In genomic region chr4:35117144-35117543, GRCm38 (mm10) we compare ENCODE assay signal across 27 mouse cellular contexts. TPM values are rescaled to one million over a fixed set of nuclear protein-coding genes. Genes with fewer than 3 reads are reported as not detected.
DNase-seq lines count a peak whose midpoint lies in the region; ATAC-seq and TF ChIP-seq lines count a peak whose summit lies in the region.
"Had no signal": no experiment of that assay in that cellular context is flagged by ENCODE, and none has a peak within 500 bp of the region (broad histone marks: within the 10 kb centered on the region; RNA-seq: fewer than 3 reads in every experiment).

No protein-coding gene starts in this region.

- in situ Hi-C loops in CH12.LX (cut with MboI; ENCODE audit: low pct_ligation_motif_present, low pct_unique_long_range_greater_than_20kb, low sequenced_read_pairs): no loop called here

- dilution Hi-C loops in CH12.LX (cut with MboI; ENCODE audit: extremely low pct_ligation_motif_present, extremely low pct_unique_long_range_greater_than_20kb, low sequenced_read_pairs): no loop called here

- no peak for TF ChIP-seq RAD21 in CH12.LX (IDR thresholded peaks at IDR 0.05; ENCODE audit: low read depth, low read length)
- no peak for TF ChIP-seq RAD21 in MEL (IDR thresholded peaks at IDR 0.05; ENCODE audit: low read depth, low read length)

- peak overlapping the region; percentile 30; the same call in 1 of the 2 replicates for H3K4me2 ChIP-seq in CH12.LX (ENCODE audit: insufficient read depth, low read depth, poor library complexity, severe bottlenecking)
- H3K4me2 ChIP-seq in neural tube, embryonic 15.5 days: no peak overlapping the region
- H3K4me2 ChIP-seq: embryonic facial prominence, embryonic 12.5 days; forebrain, embryonic 13.5 days; forebrain, embryonic 15.5 days had no signal

- H3K4me1 ChIP-seq in CH12.LX (ENCODE audit: control insufficient read depth in 1 of 2, insufficient read depth in 2 of 2) (peaks cover 27 to 78% of the 10 kb centered on the region in 2 experiments), MEL (ENCODE audit: control insufficient read depth in 1 of 2, insufficient read depth in 2 of 2, low read length in 2 of 2) (no peaks in the 10 kb centered on the region)
- peaks cover 5% of the 10 kb centered on the region; the same call in 1 of the 2 replicates for H3K4me1 ChIP-seq in neural tube, embryonic 15.5 days

- TF ChIP-seq POLR2A in CH12.LX (IDR thresholded peaks at IDR 0.05; ENCODE audit: low read depth, low read length) (no peak), MEL (IDR thresholded peaks at IDR 0.05; ENCODE audit: control insufficient read depth in 1 of 2, insufficient read depth in 1 of 2, low read depth in 1 of 2, low read length in 2 of 2, poor library complexity in 1 of 2) (no peak)

- no peaks in the 10 kb centered on the region; the same call in none of the 2 replicates for H3K79me2 ChIP-seq in CH12.LX (replicated peaks; ENCODE audit: control insufficient read depth, extremely low read depth, insufficient read depth, poor library complexity, severe bottlenecking)
- no peaks in the 10 kb centered on the region for H3K79me2 ChIP-seq in MEL (ENCODE audit: control insufficient read depth, insufficient read depth, low read length, poor library complexity)

- DNase-seq in CH12.LX (ENCODE audit: extremely low read depth): no peak
- peak; percentile 36 for DNase-seq in MEL (ENCODE audit: low read depth, low spot score)
- no peak for DNase-seq in layer of hippocampus, adult 9-10 months (ENCODE audit: low spot score)
- no peak for DNase-seq in liver
- DNase-seq: adrenal gland, adult 2 months; adrenal gland, postnatal 10 days; adrenal gland, postnatal 25 days; cerebellum, adult 11 months; cerebellum, adult 18-20 months; cerebellum, adult 8-10 months; cerebellum, adult 9-11 months; cerebellum, postnatal 14 days; cerebellum, postnatal 36 days; forebrain, postnatal 0 days had no signal

- H3K27ac ChIP-seq in CH12.LX (ENCODE audit: insufficient read depth, low read depth) (no peak overlapping the region), MEL (ENCODE audit: control insufficient read depth, low read depth, low read length) (no peak overlapping the region)
- H3K27ac ChIP-seq in neural tube, embryonic 15.5 days (replicated peaks): no peak overlapping the region
- H3K27ac ChIP-seq: embryonic facial prominence, embryonic 10.5 days; embryonic facial prominence, embryonic 12.5 days; forebrain, embryonic 13.5 days; forebrain, embryonic 15.5 days had no signal

- no peak for TF ChIP-seq CTCF in CH12.LX (conservative IDR thresholded peaks at IDR 0.05 in 1 of 2, IDR thresholded peaks at IDR 0.05 in 1 of 2; ENCODE audit: low read depth in 2 of 2, low read length in 2 of 2)
- no peak for TF ChIP-seq CTCF in MEL (IDR thresholded peaks at IDR 0.05 in 2 of 3, conservative IDR thresholded peaks at IDR 0.05 in 1 of 3; ENCODE audit: control insufficient read depth in 1 of 3, insufficient read depth in 1 of 3, low read depth in 2 of 3, low read length in 3 of 3, poor library complexity in 1 of 3, severe bottlenecking in 1 of 3)

- H3K9ac ChIP-seq in CH12.LX (ENCODE audit: insufficient read depth, low read depth) (no peak overlapping the region), MEL (ENCODE audit: control insufficient read depth, low read depth, low read length, poor library complexity, severe bottlenecking) (no peak overlapping the region)
- H3K9ac ChIP-seq in neural tube, embryonic 15.5 days (replicated peaks): no peak overlapping the region
- H3K9ac ChIP-seq: embryonic facial prominence, embryonic 12.5 days; forebrain, embryonic 13.5 days; forebrain, embryonic 15.5 days; forebrain, postnatal 0 days had no signal

- peaks cover 5% of the 10 kb centered on the region for H3K9me3 ChIP-seq in CH12.LX (replicated peaks; ENCODE audit: low read length)
- H3K9me3 ChIP-seq in MEL (replicated peaks; ENCODE audit: insufficient read depth, low read length): no peaks in the 10 kb centered on the region
- no peaks in the 10 kb centered on the region for H3K9me3 ChIP-seq in neural tube, embryonic 15.5 days (replicated peaks)
- H3K9me3 ChIP-seq: embryonic facial prominence, embryonic 10.5 days; embryonic facial prominence, embryonic 12.5 days; forebrain, embryonic 13.5 days; forebrain, embryonic 15.5 days; G1E had no signal

- 94% methylated on average over 3 of the region's 3 CpGs for WGBS in neural tube, embryonic 15.5 days

- peak; percentile 65 for ATAC-seq in granulocyte monocyte progenitor cell, adult 5-6 weeks (replicated peaks; ENCODE audit: poor library complexity, severe bottlenecking)
- peak; percentile 57 for ATAC-seq in megakaryocyte progenitor cell, adult 5-6 weeks (replicated peaks; ENCODE audit: poor library complexity)
- no peak for ATAC-seq in neural tube, embryonic 15.5 days (ENCODE audit: low FRiP score)
- ATAC-seq: forebrain, embryonic 13.5 days; forebrain, embryonic 15.5 days; forebrain, postnatal 0 days had no signal

- H3K27me3 ChIP-seq in CH12.LX (replicated peaks) (no peaks in the 10 kb centered on the region), MEL (ENCODE audit: control insufficient read depth in 1 of 2, insufficient read depth in 2 of 2, low read length in 2 of 2) (no peaks in the 10 kb centered on the region)
- H3K27me3 ChIP-seq in neural tube, embryonic 15.5 days (replicated peaks): no peaks in the 10 kb centered on the region
- H3K27me3 ChIP-seq: embryonic facial prominence, embryonic 12.5 days; forebrain, embryonic 13.5 days; forebrain, embryonic 15.5 days had no signal

- H3K36me3 ChIP-seq in CH12.LX (replicated peaks in 1 of 2; ENCODE audit: control insufficient read depth in 1 of 2, insufficient read depth in 1 of 2, low read length in 1 of 2): peaks cover 0 to 21% of the 10 kb centered on the region in 2 experiments
- no peaks in the 10 kb centered on the region for H3K36me3 ChIP-seq in MEL (ENCODE audit: control insufficient read depth in 1 of 2, insufficient read depth in 2 of 2, low read length in 2 of 2)
- H3K36me3 ChIP-seq in neural tube, embryonic 15.5 days: no peaks in the 10 kb centered on the region
- H3K36me3 ChIP-seq: embryonic facial prominence, embryonic 10.5 days; embryonic facial prominence, embryonic 12.5 days; forebrain, embryonic 15.5 days; G1E had no signal

- TF ChIP-seq EP300 in CH12.LX (IDR thresholded peaks at IDR 0.05; ENCODE audit: low read length): peak; percentile 46
- TF ChIP-seq EP300 in MEL (IDR thresholded peaks at IDR 0.05; ENCODE audit: low read depth in 1 of 2, low read length in 2 of 2): no peak

- no peak overlapping the region for H3K4me3 ChIP-seq in CH12.LX (replicated peaks in 1 of 3; ENCODE audit: low read depth in 2 of 3, low read length in 2 of 3, poor library complexity in 1 of 3)
- no peak overlapping the region for H3K4me3 ChIP-seq in MEL (ENCODE audit: control insufficient read depth in 1 of 2, insufficient read depth in 1 of 2, low read depth in 2 of 2, low read length in 2 of 2)
- H3K4me3 ChIP-seq in neural tube, embryonic 15.5 days (replicated peaks): no peak overlapping the region
- H3K4me3 ChIP-seq: embryonic facial prominence, embryonic 10.5 days; embryonic facial prominence, embryonic 12.5 days; forebrain, embryonic 13.5 days; forebrain, embryonic 15.5 days had no signal

TF ChIP-seq in CH12.LX, 34 proteins besides CTCF, POLR2A, EP300 and RAD21:
- no peak for TF ChIP-seq MYC (IDR thresholded peaks at IDR 0.05; ENCODE audit: low read depth, low read length)
- no peak for TF ChIP-seq MAX (IDR thresholded peaks at IDR 0.05; ENCODE audit: low read length)
- no peak for TF ChIP-seq IRF4 (IDR thresholded peaks at IDR 0.05; ENCODE audit: low read depth, low read length)
- no peak for TF ChIP-seq CHD2 (IDR thresholded peaks at IDR 0.05; ENCODE audit: low read length)
- TF ChIP-seq SIN3A (IDR thresholded peaks at IDR 0.05; ENCODE audit: low read length): no peak
- TF ChIP-seq MXI1 (IDR thresholded peaks at IDR 0.05; ENCODE audit: low read depth, low read length): no peak
- TF ChIP-seq ZNF384 (IDR thresholded peaks at IDR 0.05; ENCODE audit: low read depth, low read length): no peak
- no peak for TF ChIP-seq ETS1 (conservative IDR thresholded peaks at IDR 0.05; ENCODE audit: low read depth, low read length)

TF ChIP-seq in MEL, 35 proteins besides CTCF, POLR2A, EP300 and RAD21:
- no peak for TF ChIP-seq TAL1 (IDR thresholded peaks at IDR 0.05; ENCODE audit: low read length)
- peak; percentile 39; the same call in 1 of the 2 replicates for TF ChIP-seq JUND (IDR thresholded peaks at IDR 0.05; ENCODE audit: low read depth, low read length)

RNA-seq across cellular contexts. Expression of gene Ifnk, which starts 34.7 kb away (rescaled TPM):
- total RNA-seq in CH12.LX (2012; rRNA removed) (not detected in 2 replicates), CH12.LX (2014; rRNA removed) (not detected in 2 replicates), MEL (2012; rRNA removed) (not detected in 2 replicates)
- polyA plus RNA-seq in CH12.LX (2012; ENCODE audit: insufficient read length, low read depth) (not detected in 2 replicates), MEL (2012; ENCODE audit: insufficient read depth in 1 of 2, insufficient read length in 2 of 2, low read depth in 1 of 2, low replicate concordance in 2 of 2, missing spikeins in 1 of 2) (not detected)
- total RNA-seq in granulocyte monocyte progenitor cell, adult 5-6 weeks (2014; fragmentation: Nextera tagmentation): not detected in 2 replicates
- total RNA-seq in granulocyte monocyte progenitor cell, adult 5-6 weeks (2017): not detected in 2 replicates
- total RNA-seq in megakaryocyte progenitor cell, adult 5-6 weeks (2015): not detected in 2 replicates
- total RNA-seq in megakaryocyte progenitor cell, adult 5-6 weeks (2017): not detected in 2 replicates
- not detected in 2 replicates for polyA plus RNA-seq in neural tube, embryonic 15.5 days (2015; fragmentation: Nextera tagmentation; extraction: Ambion mirVana)
- total RNA-seq: adrenal gland, adult 2 months; adrenal gland, postnatal 10 days; adrenal gland, postnatal 25 days; adrenal gland, postnatal 4 days; forebrain, postnatal 0 days; G1E had no signal
- polyA plus RNA-seq: adrenal gland, adult 2 months; brain, embryonic 14.5 days; C2C12; cortical plate, adult 2 months; embryonic facial prominence, embryonic 14.5 days; forebrain, embryonic 13.5 days; forebrain, postnatal 0 days; G1E had no signal

RNA-seq across cellular contexts. Expression of gene Mob3b, which starts 40.1 kb away (rescaled TPM):
- total RNA-seq in CH12.LX (2012; rRNA removed) (9.4 and 11.7 TPM in 2 replicates), CH12.LX (2014; rRNA removed) (3.2 and 3.5 TPM in 2 replicates), MEL (2012; rRNA removed) (3.8 and 4.0 TPM in 2 replicates)
- polyA plus RNA-seq in CH12.LX (2012; ENCODE audit: insufficient read length, low read depth) (11.0 and 12.3 TPM in 2 replicates), MEL (2012; ENCODE audit: insufficient read depth in 1 of 2, insufficient read length in 2 of 2, low read depth in 1 of 2, low replicate concordance in 2 of 2, missing spikeins in 1 of 2) (1 to 10 TPM in 1 of 2 experiments, not detected in 1; 4.2 TPM)
- total RNA-seq in granulocyte monocyte progenitor cell, adult 5-6 weeks (2014; fragmentation: Nextera tagmentation): 1.4 and 7.8 TPM in 2 replicates
- 0.77 and 2.2 TPM in 2 replicates for total RNA-seq in granulocyte monocyte progenitor cell, adult 5-6 weeks (2017)
- 5.4 and 6.2 TPM in 2 replicates for total RNA-seq in megakaryocyte progenitor cell, adult 5-6 weeks (2015)
- total RNA-seq in megakaryocyte progenitor cell, adult 5-6 weeks (2017): 2.5 and 3.2 TPM in 2 replicates
- polyA plus RNA-seq in neural tube, embryonic 15.5 days (2015; fragmentation: Nextera tagmentation; extraction: Ambion mirVana): 3.7 and 6.8 TPM in 2 replicates
- polyA plus RNA-seq: G1E had no signal

Comparison
In these comparisons a context has a peak if more than half of its experiments do, and no peak if none do; other contexts are left out.
1. Of the 35 proteins assayed by ChIP-seq in both MEL and CH12.LX: peak only in MEL: JUND; only in CH12.LX: EP300; in both: none; in neither: 33.